Mouse (Mus musculus): ENCODE results near the gene Kri1.

DNA sequence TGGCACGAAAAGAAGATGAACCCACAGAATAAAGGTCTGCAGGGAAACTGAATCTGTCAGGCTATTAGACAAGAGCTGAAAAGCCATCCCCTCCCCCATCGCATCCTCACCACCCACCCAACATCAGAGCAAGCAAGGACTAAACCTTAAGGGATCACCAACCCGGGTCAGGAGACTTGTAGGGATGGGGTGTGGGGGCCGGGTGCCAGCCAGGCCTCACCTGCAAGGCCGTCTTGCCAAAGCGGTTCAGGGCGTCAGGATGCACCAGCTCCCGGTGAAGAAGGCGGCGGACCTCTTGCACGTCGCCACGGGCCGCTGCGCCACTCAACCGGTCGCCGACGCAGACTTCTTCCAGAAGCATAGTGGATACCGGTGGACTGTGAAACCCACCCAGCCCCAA, 2.8 kb upstream of the Kri1 start:
- TF ChIP-seq CTCF (IDR thresholded peaks at IDR 0.05; ENCODE audit: control insufficient read depth, insufficient read depth, insufficient read length) (no peak), MAX (IDR thresholded peaks at IDR 0.05) (no peak)

Data from C2C12 (cell line).